In the genomic region with DNA sequence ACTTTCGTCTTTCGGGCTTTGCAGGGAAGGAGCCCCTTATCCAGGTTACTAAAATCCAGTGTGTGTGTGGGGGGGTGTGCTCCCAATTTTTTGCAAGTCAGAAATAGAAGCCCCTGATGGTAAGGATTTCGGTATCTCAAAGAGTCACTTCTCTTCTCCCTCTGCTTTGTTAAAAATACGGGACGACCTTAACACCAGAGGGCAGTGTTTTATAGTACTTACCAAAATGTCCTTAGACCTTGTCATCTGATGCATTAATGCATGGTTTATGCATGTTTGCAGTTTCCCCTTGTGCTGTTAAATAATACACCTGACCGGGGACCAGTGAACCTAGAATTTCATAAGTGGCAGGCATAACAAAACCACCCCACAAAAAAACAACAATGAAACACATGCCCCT, we compare ENCODE assay signal across 9 mouse cellular contexts. TPM values are rescaled to one million over a fixed set of nuclear protein-coding genes. Genes with fewer than 3 reads are reported as not detected.
A peak's percentile ranks its signal among the peaks of the same experiment; 100 is the strongest.
DNase-seq lines count a peak whose midpoint lies in the region; TF ChIP-seq lines count a peak whose summit lies in the region.
"Had no signal": no experiment of that assay in that cellular context is flagged by ENCODE, and none has a peak within 500 bp of the region (broad histone marks: within the 10 kb centered on the region; RNA-seq: fewer than 3 reads in every experiment).

No protein-coding gene starts in this region.

- H3K4me1 ChIP-seq in thymus, adult 2 months (replicated peaks; ENCODE audit: control insufficient read depth, insufficient read depth, low read length), result no peaks in the 10 kb centered on the region
- H3K4me1 ChIP-seq: stomach, embryonic 15.5 days had no signal

- no peak for TF ChIP-seq POLR2A in thymus, adult 2 months (IDR thresholded peaks at IDR 0.05; ENCODE audit: control insufficient read depth, extremely low read depth, insufficient read depth, low read length, poor library complexity)

- no peaks in the 10 kb centered on the region for H3K27me3 ChIP-seq in thymus, adult 2 months (ENCODE audit: control insufficient read depth, insufficient read depth, low read length)
- H3K27me3 ChIP-seq: stomach, embryonic 15.5 days had no signal

- H3K36me3 ChIP-seq in thymus, adult 2 months (ENCODE audit: control insufficient read depth, insufficient read depth, low read length), result no peaks in the 10 kb centered on the region
- H3K36me3 ChIP-seq: stomach, embryonic 15.5 days had no signal

- H3K27ac ChIP-seq in gastrocnemius, adult 2 months, result no peak overlapping the region
- no peak overlapping the region for H3K27ac ChIP-seq in thymus, adult 2 months (ENCODE audit: control insufficient read depth, insufficient read depth, low read length)
- H3K27ac ChIP-seq: stomach, embryonic 15.5 days had no signal

- no peak for DNase-seq in gastrocnemius, adult 2 months
- DNase-seq in gastrocnemius, postnatal 25 days, result no peak
- DNase-seq in left cerebral cortex, postnatal 4 days, result peak; percentile 4
- DNase-seq in left cerebral cortex, adult 8-10 months (ENCODE audit: low spot score in 2 of 2), result no peak
- DNase-seq in R1 (ENCODE audit: low read depth, low spot score), result peak; percentile 20
- DNase-seq in lung, postnatal 36 days, result peak; percentile 50
- no peak for DNase-seq in thymus, adult 2 months
- DNase-seq in gastrocnemius, adult 8-10 months (ENCODE audit: low spot score in 2 of 2), result no peak

- H3K4me3 ChIP-seq in gastrocnemius, adult 2 months, result no peak overlapping the region
- H3K4me3 ChIP-seq in thymus, adult 2 months (ENCODE audit: control insufficient read depth, insufficient read depth, low read length), result no peak overlapping the region
- H3K4me3 ChIP-seq: stomach, embryonic 15.5 days had no signal

- WGBS in thymus, adult 2 months, result 46% methylated on average over 6 of the region's 6 CpGs

- TF ChIP-seq CTCF in gastrocnemius, adult 2 months (IDR thresholded peaks at IDR 0.05), result peak; percentile 56
- TF ChIP-seq CTCF in thymus, adult 2 months (IDR thresholded peaks at IDR 0.05; ENCODE audit: borderline replicate concordance, control insufficient read depth, extremely low read depth, insufficient read depth, low read length, poor library complexity), result no peak

- intact Hi-C loops in gastrocnemius, adult 2 months (cut with DNase I), result loop anchor here (1.0 kb wide), 2 partner anchors 32 to 233 kb away; no protein-coding TSS in a partner anchor
- intact Hi-C loops in left cerebral cortex, postnatal 4 days (cut with DNase I), result no loop called here

RNA-seq across cellular contexts. Expression of a gene that starts 45.8 kb away (rescaled TPM):
- total RNA-seq in gastrocnemius, adult 2 months (2021), result 10 to 100 TPM; 92.8 to 96.2 TPM
- 10 to 100 TPM; 61.8 to 73.9 TPM for total RNA-seq in gastrocnemius, postnatal 25 days (2021)
- total RNA-seq in left cerebral cortex, postnatal 4 days (2021), result 10 to 100 TPM; 65.5 to 81.3 TPM
- 100 to 1,000 TPM in 1 of 4 experiments, 10 to 100 TPM in 3; 85.2 to 104 (median 92.3) TPM for total RNA-seq in left cerebral cortex, adult 8-10 months (2022)
- 90.8 and 92.4 TPM in 2 replicates for polyA plus RNA-seq in thymus, adult 2 months (2012; rRNA removed)
- 100 to 1,000 TPM in 2 of 4 experiments, 10 to 100 TPM in 2; 90.2 to 111 (median 99.9) TPM for total RNA-seq in gastrocnemius, adult 8-10 months (2022)

Comparison
In these comparisons a context has a peak if more than half of its experiments do, and no peak if none do; other contexts are left out.
1. DNase-seq: peak in left cerebral cortex, postnatal 4 days (single experiment), R1 (single experiment) and lung, postnatal 36 days (single experiment); none in gastrocnemius, adult 2 months (single experiment), gastrocnemius, postnatal 25 days (single experiment), left cerebral cortex, adult 8-10 months (0 of 2), thymus, adult 2 months (single experiment) and gastrocnemius, adult 8-10 months (0 of 2).